Mouse (Mus musculus) brown adipose tissue, adult 24 weeks (tissue): ENCODE measurements around the gene Casc3. TPM values are rescaled to one million over a fixed set of nuclear protein-coding genes. Genes with fewer than 3 reads are reported as not detected.
"Not testable (repeated sequence)": the region's sequence is repeated elsewhere in the genome, so short reads cannot be mapped to it uniquely, and the experiment has no call there.

ENCODE experiments used
- H3K27ac ChIP-seq: fragments of 200-500 bp; replicated peaks from 2 replicates; pipeline ENCODE4 v1.5.1; 2012; ENCODE audit warnings: low read depth, mild to moderate bottlenecking, low read length
- H3K4me1 ChIP-seq: fragments of 200-500 bp; 2 replicates; pipeline ENCODE4 v1.6.1; 2012; ENCODE audit warnings: low read length, mixed read lengths; ENCODE audit not compliant: control insufficient read depth, insufficient read depth, insufficient read length
- H3K4me3 ChIP-seq: fragments of 200-500 bp; 2 replicates; pipeline ENCODE4 v1.5.1; 2012; ENCODE audit warnings: low read depth, mild to moderate bottlenecking, low read length, moderate library complexity; ENCODE audit not compliant: insufficient read depth
- polyA plus RNA-seq: library from polyadenylated mRNA; stranded (reverse); fragments of >200 nt; gene quantifications from 2 replicates; pipeline ENCODE4 v1.2.4, GENCODE M21; 2012; ENCODE audit not compliant: missing spikeins, insufficient read depth, insufficient read length

Casc3 gene
- polyA plus RNA-seq, 1 experiment: 9.2 TPM

- no peak overlapping the region for H3K4me3 ChIP-seq
- H3K4me1 ChIP-seq: peaks cover 7% of the 10 kb centered on the region; the same call in 1 of the 2 replicates
- no peak overlapping the region for H3K27ac ChIP-seq
Observed at GRCm38 (mm10) chr11:98791448-98791847, 13.3 kb upstream of the Casc3 start.

- H3K27ac ChIP-seq: no peak overlapping the region
- peaks cover 7% of the 10 kb centered on the region; the same call in 1 of the 2 replicates for H3K4me1 ChIP-seq
- H3K4me3 ChIP-seq: no peak overlapping the region
Observed at GRCm38 (mm10) chr11:98792081-98792480, 12.6 kb upstream of the Casc3 start.

DNA sequence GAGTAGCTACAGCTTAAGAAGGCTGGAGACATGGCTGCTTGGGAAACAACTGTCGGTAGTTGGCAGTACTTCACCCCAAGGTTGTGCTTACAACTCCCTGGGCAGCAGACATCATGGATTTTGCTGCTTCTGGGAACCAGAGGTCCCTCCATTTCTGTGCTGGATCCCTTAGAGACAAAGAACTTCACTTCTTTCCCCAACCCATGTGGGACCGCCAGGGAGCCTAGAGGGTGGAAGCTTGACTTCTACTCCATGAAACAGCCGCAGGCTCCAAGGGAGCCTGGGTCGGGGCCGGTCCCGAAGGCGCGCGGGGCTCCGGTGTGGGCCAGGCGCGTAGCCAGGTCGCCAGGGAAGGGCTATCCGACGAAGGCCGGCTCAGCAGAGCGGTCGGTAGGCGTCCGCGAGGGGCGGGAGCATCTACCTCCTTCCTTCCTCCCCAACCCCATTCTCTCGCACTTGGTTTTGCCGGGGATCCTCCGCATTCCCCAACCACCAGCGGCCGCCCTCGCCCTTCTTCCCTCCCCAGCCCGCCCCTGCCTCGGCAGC lies 10.2 kb upstream of the Casc3 start:
- Histone ChIP-seq H3K4me3 (peak overlapping the region; percentile 88), H3K27ac (peak overlapping the region; percentile 96)

GRCm38 (mm10) chr11:98795015-98795713 lies 9.5 kb upstream of the Casc3 start, which contains the start of gene Msl1:
Gene Msl1, plus strand, starts transcription at chr11:98795516.
- H3K4me3 ChIP-seq: peak within 1 kb of the TSS; percentile 88

More for the DNA sequence above, 10.2 kb upstream of the Casc3 start:
- peaks cover 12% of the 10 kb centered on the region for H3K4me1 ChIP-seq

GRCm38 (mm10) chr11:98795714-98796514 lies 8.8 kb upstream of the Casc3 start:
- peak overlapping the region; percentile 83 for H3K27ac ChIP-seq
- H3K4me3 ChIP-seq: peak overlapping the region; percentile 88
- peaks cover 12% of the 10 kb centered on the region for H3K4me1 ChIP-seq

More at GRCm38 (mm10) chr11:98795015-98795713, 9.5 kb upstream of the Casc3 start, which contains the start of gene Msl1:
- Histone ChIP-seq H3K27ac (peak within 1 kb of the TSS; percentile 96), H3K4me1 (peaks cover 12% of the 10 kb centered on the region)

- H3K4me1 ChIP-seq: peaks cover 12% of the 10 kb centered on the region
- H3K4me3 ChIP-seq: peak overlapping the region; percentile 88
- peak overlapping the region; percentile 83 for H3K27ac ChIP-seq
Observed at GRCm38 (mm10) chr11:98796515-98797216, 8.0 kb upstream of the Casc3 start.

DNA sequence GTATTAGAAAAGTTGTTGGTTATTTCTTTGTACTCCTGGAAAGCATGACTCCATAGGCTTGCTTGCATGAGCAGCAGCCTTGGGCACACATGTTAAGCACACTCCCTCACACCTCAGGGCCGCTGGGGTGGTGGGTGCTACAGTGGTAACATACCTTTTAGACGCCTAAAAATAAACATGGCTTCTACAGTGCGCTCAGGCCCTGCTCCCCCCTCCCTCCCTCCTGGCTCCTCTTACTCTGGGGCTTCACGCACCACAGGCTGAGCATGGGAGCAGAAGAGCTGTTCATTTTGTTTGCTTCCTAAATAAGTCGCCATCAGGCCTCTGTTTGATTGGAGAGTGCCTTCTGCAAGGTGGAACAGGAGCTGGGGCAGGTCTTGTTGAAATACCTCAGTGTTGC lies 7.4 kb upstream of the Casc3 start:
- peak overlapping the region; percentile 14; the same call in 1 of the 2 replicates for H3K27ac ChIP-seq
- H3K4me3 ChIP-seq: peak overlapping the region; percentile 88
- H3K4me1 ChIP-seq: peaks cover 12% of the 10 kb centered on the region

GRCm38 (mm10) chr11:98797909-98798308 lies 6.8 kb upstream of the Casc3 start:
- Histone ChIP-seq H3K4me1 (peaks cover 12% of the 10 kb centered on the region), H3K4me3 (peak overlapping the region; percentile 88), H3K27ac (0 out of 2 replicates have a peak overlapping the region, but pooled peaks have one; percentile 14)

DNA sequence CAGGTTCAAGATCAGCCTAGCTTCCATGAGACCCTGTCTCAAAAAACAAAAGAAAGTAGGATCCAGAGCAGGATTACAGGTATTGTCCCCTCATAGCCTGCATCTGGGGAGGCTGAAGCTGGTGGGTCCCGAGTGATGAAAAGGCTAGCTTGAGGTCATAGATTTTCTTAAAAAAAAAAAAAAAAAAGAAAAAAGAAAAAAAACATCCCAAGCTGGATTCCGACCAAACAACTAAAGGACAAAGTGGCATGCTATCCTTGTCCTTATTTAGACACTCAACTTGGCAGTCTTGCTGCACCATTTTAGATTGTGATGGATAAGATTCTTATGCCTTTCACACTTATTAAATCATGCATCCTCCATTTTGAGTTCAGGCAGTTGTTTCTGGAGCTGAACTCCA lies 3.7 kb downstream of the Casc3 start:
- H3K4me1 ChIP-seq: no peaks in the 10 kb centered on the region
- no peak overlapping the region for H3K27ac ChIP-seq
- no peak overlapping the region for H3K4me3 ChIP-seq

GRCm38 (mm10) chr11:98809457-98810290 lies 5.0 kb downstream of the Casc3 start:
- no peaks in the 10 kb centered on the region for H3K4me1 ChIP-seq
- peak overlapping the region; percentile 94 for H3K27ac ChIP-seq
- peak overlapping the region; percentile 84 for H3K4me3 ChIP-seq

DNA sequence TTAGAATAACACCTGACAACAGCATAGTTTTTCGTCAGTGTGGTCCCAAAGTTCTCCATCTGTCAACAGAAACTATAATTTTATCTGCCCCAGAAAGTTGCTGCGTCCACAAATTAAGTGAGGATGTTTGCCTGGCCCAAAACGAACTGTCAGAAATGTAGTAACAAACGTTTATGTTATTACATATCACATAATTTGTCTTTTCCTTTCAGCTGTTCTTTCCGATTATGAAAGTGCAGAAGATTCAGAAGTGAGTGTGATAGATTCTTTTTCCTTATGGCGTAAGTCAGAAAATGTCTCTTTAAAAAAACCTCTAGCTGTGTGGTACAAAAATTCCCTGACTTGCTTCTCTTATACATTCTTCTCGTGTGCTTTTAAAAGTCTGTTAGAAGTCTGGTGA lies 6.0 kb downstream of the Casc3 start:
- Histone ChIP-seq H3K4me3 (peak overlapping the region; percentile 84), H3K4me1 (no peaks in the 10 kb centered on the region), H3K27ac (no peak overlapping the region)

DNA sequence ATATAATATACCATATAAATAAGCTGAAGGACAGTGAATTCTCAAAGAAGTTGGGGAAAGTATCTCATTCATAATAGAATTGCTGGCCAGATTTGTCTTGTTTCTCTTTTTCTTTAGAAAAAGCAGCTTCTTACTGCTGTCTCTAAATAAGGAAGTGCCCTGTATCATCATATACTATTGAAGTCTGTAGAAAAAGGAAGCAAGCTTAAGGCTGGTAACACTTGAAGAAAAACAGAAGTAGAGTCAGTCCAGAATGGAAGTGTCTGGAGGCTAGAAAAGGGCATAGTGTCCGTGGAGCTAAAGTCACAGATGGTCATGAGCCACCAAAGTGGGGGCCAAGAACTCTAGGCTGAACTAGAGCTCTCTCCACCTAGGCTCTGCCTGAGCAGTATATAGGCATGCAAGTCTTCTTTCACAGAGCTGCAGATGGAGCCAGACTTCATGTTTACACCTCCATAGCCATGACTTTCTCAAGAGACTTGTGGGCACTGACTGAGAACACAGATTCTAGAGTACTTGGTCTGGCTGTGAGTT lies 12.1 kb downstream of the Casc3 start:
- no peaks in the 10 kb centered on the region for H3K4me1 ChIP-seq
- no peak overlapping the region for H3K4me3 ChIP-seq
- no peak overlapping the region for H3K27ac ChIP-seq

DNA sequence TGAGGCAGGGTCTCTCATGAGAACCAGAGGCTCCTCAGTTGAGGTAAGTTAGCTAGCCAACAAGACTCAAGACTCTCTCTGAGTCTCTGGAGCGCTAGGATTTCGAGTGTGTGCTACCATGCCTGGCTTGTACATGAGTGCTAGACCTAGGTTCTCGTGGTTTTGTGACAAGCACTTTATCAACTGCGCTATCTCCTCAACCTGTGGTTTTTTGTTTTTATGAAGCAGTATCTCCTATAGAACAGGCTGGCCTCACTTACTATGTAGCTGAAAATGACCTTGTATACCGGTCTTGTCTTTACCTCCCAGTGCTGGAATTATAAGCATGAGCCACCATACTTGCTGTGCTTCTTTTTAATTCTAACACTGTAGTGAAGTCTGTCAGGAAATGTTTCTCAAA lies 16.3 kb downstream of the Casc3 start:
- no peak overlapping the region for H3K27ac ChIP-seq
- H3K4me1 ChIP-seq: no peaks in the 10 kb centered on the region
- H3K4me3 ChIP-seq: no peak overlapping the region

GRCm38 (mm10) chr11:98826071-98826470 lies 21.4 kb downstream of the Casc3 start:
- not testable (repeated sequence) for H3K4me1 ChIP-seq, H3K4me3 ChIP-seq, H3K27ac ChIP-seq
